Mouse (Mus musculus) liver, postnatal 0 days (tissue): ENCODE results near the gene Six6. TPM values are rescaled to one million over a fixed set of nuclear protein-coding genes. Genes with fewer than 3 reads are reported as not detected.

ENCODE experiments used
- ATAC-seq: fragments of 200-750 bp; cut with Nextera tagmentation; 2 replicates; pipeline ENCODE4 v1.8.0; 2017; ENCODE audit warnings: mild to moderate bottlenecking, moderate library complexity
- DNase-seq: peaks from one replicate; pipeline ENCODE4 v3.0.0-alpha.2; 2016
- H3K27ac ChIP-seq: fragments of 300-500 bp; sonication (generic); 2 replicates; pipeline ENCODE4 v1.5.1; 2014; ENCODE audit warnings: antibody characterized with exemption, moderate library complexity, mild to moderate bottlenecking, low read depth
- H3K27me3 ChIP-seq: fragments of 300-500 bp; sonication (generic); 2 replicates; pipeline ENCODE4 v1.6.1; 2014; ENCODE audit warnings: low read length, control low read depth, mixed read lengths; ENCODE audit not compliant: insufficient read depth
- H3K36me3 ChIP-seq: fragments of 300-500 bp; sonication (generic); replicated peaks from 2 replicates; pipeline ENCODE4 v1.6.1; 2014; ENCODE audit warnings: mild to moderate bottlenecking, control low read depth, low read length, moderate library complexity, mixed read lengths; ENCODE audit not compliant: insufficient read depth
- H3K4me1 ChIP-seq: fragments of 300-500 bp; sonication (generic); 2 replicates; pipeline ENCODE4 v1.6.1; 2014; ENCODE audit warnings: antibody characterized with exemption, mild to moderate bottlenecking, control low read depth; ENCODE audit not compliant: insufficient read depth
- H3K4me2 ChIP-seq: fragments of 300-500 bp; sonication (generic); 2 replicates; pipeline ENCODE4 v1.6.1; 2014; ENCODE audit warnings: low read depth, mild to moderate bottlenecking, low read length, moderate library complexity, mixed read lengths
- H3K4me3 ChIP-seq: fragments of 300-500 bp; sonication (generic); 2 replicates; pipeline ENCODE4 v1.5.1; 2014; ENCODE audit warnings: low read depth, low read length
- H3K9ac ChIP-seq: fragments of 300-500 bp; sonication (generic); replicated peaks from 2 replicates; pipeline ENCODE4 v1.6.1; 2014; ENCODE audit warnings: mild to moderate bottlenecking, moderate library complexity
- H3K9me3 ChIP-seq: fragments of 300-500 bp; sonication (generic); 2 replicates; pipeline ENCODE4 v1.6.1; 2016; ENCODE audit warnings: mild to moderate bottlenecking, control low read depth, low read length, mixed read lengths
- CTCF ChIP-seq: sonication (generic); IDR thresholded peaks from 2 replicates; pipeline ENCODE4 v1.5.1; 2016; ENCODE audit warnings: antibody characterized with exemption, low read depth
- EP300 ChIP-seq: IDR thresholded peaks from 2 replicates; pipeline ENCODE4 v1.6.1; 2016; ENCODE audit warnings: antibody characterized with exemption, low read depth, mild to moderate bottlenecking
- WGBS: fragments of 180-500 bp; shearing (Covaris S2); extraction: QIAGEN DNeasy Blood & Tissue Kit; methylation state at CpG from one replicate; pipeline ENCODE4 v1.1.7; 2014; ENCODE audit not compliant: insufficient replicate concordance; 5-methylcytosine and 5-hydroxymethylcytosine counted together
- polyA plus RNA-seq: library from polyadenylated mRNA; unstranded; fragments of >200 nt; fragmentation: Nextera tagmentation; extraction: Ambion mirVana; gene quantifications from 2 replicates; pipeline ENCODE4 v1.2.1, GENCODE M21; 2015

Six6 gene
- polyA plus RNA-seq, 1 experiment from 2014 or later: not detected

DNA sequence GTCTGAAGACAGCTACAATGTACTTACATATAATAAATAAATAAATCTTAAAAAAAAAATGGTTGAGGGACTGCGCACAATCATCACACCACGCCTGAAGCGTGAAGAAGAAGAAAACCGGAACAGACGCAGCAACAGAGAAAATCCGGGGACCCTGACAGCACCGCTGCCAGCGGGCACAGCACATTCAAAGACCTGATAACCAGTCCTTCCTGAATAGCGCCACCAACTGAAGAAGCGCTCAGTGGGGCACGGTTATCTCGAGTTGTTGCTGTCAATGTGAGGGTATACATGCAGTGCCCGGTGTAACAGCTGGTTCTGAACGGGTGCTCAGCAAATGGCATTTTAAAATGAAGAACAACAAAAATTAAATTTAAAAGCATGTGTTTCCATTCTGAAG lies 30.9 kb downstream of the Six6 start:
- 0 out of 2 replicates have a peak, but pooled peaks cover 3% of the 10 kb centered on the region for H3K27me3 ChIP-seq
- no peaks in the 10 kb centered on the region for H3K4me1 ChIP-seq
- no peaks in the 10 kb centered on the region for H3K9me3 ChIP-seq
- no peak overlapping the region for H3K9ac ChIP-seq
- TF ChIP-seq EP300: no peak
- no peak overlapping the region for H3K4me3 ChIP-seq
- 57% methylated on average over 14 of the region's 14 CpGs for WGBS
- DNase-seq (no peak), ATAC-seq (no peak)
- H3K4me2 ChIP-seq: no peak overlapping the region
- no peak overlapping the region for H3K27ac ChIP-seq
- no peaks in the 10 kb centered on the region for H3K36me3 ChIP-seq

- Histone ChIP-seq H3K4me1 (0 out of 2 replicates have a peak, but pooled peaks cover 3% of the 10 kb centered on the region), H3K4me2 (no peak overlapping the region), H3K9ac (no peak overlapping the region), H3K27ac (no peak overlapping the region), H3K9me3 (no peaks in the 10 kb centered on the region), H3K27me3 (0 out of 2 replicates have a peak, but pooled peaks cover 3% of the 10 kb centered on the region), H3K4me3 (no peak overlapping the region), H3K36me3 (no peaks in the 10 kb centered on the region)
- TF ChIP-seq CTCF: peak; percentile 66
- no peak for TF ChIP-seq EP300
- 4% methylated on average over 6 of the region's 6 CpGs for WGBS
- ATAC-seq (no peak), DNase-seq (peak; percentile 27)
These were observed 33.5 kb downstream of the Six6 start for GRCm38 (mm10) chr12:72973161-72973560.

GRCm38 (mm10) chr12:72976172-72976571 lies 36.5 kb downstream of the Six6 start:
- Histone ChIP-seq H3K9ac (no peak overlapping the region), H3K9me3 (no peaks in the 10 kb centered on the region), H3K27ac (no peak overlapping the region), H3K4me2 (peak overlapping the region; percentile 56), H3K36me3 (no peaks in the 10 kb centered on the region), H3K4me1 (0 out of 2 replicates have a peak, but pooled peaks cover 3% of the 10 kb centered on the region), H3K27me3 (0 out of 2 replicates have a peak, but pooled peaks cover 3% of the 10 kb centered on the region), H3K4me3 (peak overlapping the region; percentile 19; the same call in 1 of the 2 replicates)
- no peak for DNase-seq
- ATAC-seq: no peak
- TF ChIP-seq EP300: no peak
- no peak for TF ChIP-seq CTCF
- 8% methylated on average over 7 of the region's 7 CpGs for WGBS

DNA sequence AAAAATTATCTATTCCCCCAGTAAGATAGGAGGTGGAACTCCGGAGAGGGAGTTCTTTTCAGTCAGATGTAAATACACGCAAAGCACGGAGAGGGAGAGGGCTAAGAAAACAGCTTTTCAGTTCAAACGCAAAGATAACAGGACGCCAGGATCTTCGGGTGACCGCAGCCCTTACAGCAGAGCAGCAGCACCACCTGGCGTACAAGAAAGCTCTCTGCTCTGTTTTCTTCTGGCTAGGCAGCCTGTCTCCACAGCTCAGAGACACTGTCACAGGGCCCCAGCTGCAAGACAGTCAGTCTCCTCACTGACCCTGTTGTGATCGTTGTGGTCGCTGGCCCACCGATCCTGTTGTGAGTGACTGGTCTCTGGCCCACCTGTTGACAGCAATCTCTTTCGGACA lies 37.0 kb downstream of the Six6 start:
- peak; percentile 72 for DNase-seq
- TF ChIP-seq CTCF (peak; percentile 90), EP300 (no peak)
- no peaks in the 10 kb centered on the region for H3K36me3 ChIP-seq
- no peaks in the 10 kb centered on the region for H3K9me3 ChIP-seq
- peak overlapping the region; percentile 19; the same call in 1 of the 2 replicates for H3K4me3 ChIP-seq
- ATAC-seq: peak; percentile 48; the same call in 1 of the 2 replicates
- no peak overlapping the region for H3K9ac ChIP-seq
- no peak overlapping the region for H3K27ac ChIP-seq
- WGBS: 2% methylated on average over 12 of the region's 12 CpGs
- H3K4me2 ChIP-seq: peak overlapping the region; percentile 56
- H3K4me1 ChIP-seq: 0 out of 2 replicates have a peak, but pooled peaks cover 3% of the 10 kb centered on the region
- 0 out of 2 replicates have a peak, but pooled peaks cover 3% of the 10 kb centered on the region for H3K27me3 ChIP-seq

DNA sequence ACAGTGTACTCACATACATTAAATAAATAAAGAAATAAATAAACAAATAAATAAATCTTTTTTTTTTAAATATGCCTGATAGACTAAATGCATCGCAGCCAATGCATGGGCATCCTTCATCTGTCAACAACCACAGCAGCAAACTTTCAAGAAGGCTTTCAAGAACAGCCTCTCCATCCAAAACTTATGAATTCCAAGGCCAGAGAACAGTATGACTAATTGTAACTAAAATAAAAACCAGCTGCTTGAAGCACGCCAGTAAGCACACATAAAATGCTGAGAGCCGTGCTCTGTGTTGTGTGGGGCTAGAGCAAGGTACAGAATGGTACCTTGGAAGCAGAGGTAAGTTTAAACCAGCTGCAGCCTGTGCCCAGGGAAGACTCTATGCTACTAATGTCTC lies 38.2 kb downstream of the Six6 start:
- ATAC-seq (no peak), DNase-seq (no peak)
- no peaks in the 10 kb centered on the region for H3K27me3 ChIP-seq
- no peak overlapping the region for H3K9ac ChIP-seq
- no peak overlapping the region for H3K4me3 ChIP-seq
- H3K4me2 ChIP-seq: no peak overlapping the region
- TF ChIP-seq EP300 (no peak), CTCF (no peak)
- H3K4me1 ChIP-seq: 0 out of 2 replicates have a peak, but pooled peaks cover 3% of the 10 kb centered on the region
- H3K36me3 ChIP-seq: no peaks in the 10 kb centered on the region
- H3K9me3 ChIP-seq: no peaks in the 10 kb centered on the region
- H3K27ac ChIP-seq: no peak overlapping the region
- 74% methylated on average over 3 of the region's 3 CpGs for WGBS

DNA sequence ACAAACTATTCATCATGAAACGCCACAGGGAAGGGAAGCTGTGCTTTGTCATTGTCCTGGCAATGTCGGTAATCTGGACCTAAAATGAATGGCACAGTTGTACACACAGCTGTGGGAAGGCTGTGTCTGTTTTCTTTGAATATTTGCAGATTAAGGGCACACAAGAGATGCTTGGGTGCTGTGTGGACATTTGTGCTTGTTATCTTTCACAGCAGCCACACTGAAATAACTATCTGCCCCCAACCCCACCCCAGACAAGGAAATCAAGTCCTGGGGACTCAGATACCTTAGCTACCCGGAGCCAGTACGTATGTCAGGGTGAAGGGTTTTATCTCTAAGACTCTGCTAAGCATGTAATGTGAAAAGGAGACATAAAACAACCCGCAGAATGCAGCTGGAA lies 39.5 kb downstream of the Six6 start:
- no peak for DNase-seq
- Histone ChIP-seq H3K9me3 (no peaks in the 10 kb centered on the region), H3K4me3 (no peak overlapping the region), H3K36me3 (no peaks in the 10 kb centered on the region), H3K27ac (no peak overlapping the region), H3K27me3 (no peaks in the 10 kb centered on the region), H3K4me1 (0 out of 2 replicates have a peak, but pooled peaks cover 3% of the 10 kb centered on the region), H3K4me2 (no peak overlapping the region), H3K9ac (no peak overlapping the region)
- ATAC-seq: peak; percentile 44
- WGBS: 48% methylated on average over 5 of the region's 5 CpGs
- TF ChIP-seq EP300 (no peak), CTCF (no peak)

DNA sequence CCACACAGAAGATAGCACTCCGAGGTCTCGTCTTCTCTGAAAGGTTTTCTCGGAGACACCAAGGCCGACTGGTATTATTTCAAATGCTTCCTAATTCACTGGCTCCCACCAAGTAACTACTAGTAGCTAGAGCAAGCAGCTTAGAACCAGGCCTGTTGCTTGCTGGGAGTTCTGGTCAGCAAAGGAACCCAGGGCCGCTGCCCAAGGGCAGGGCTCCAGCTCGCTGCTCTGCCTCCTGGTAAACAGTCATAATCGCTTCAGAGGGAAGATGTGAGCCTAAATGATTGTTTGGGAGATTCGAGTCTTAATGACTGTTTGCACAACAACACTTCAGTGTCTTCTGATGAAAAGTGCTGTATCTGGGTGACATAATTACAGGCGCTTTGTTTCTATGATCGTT lies 42.9 kb downstream of the Six6 start:
- 75% methylated on average over 10 of the region's 10 CpGs for WGBS
- DNase-seq (no peak), ATAC-seq (no peak)
- no peak overlapping the region for H3K27ac ChIP-seq
- no peaks in the 10 kb centered on the region for H3K4me1 ChIP-seq
- no peaks in the 10 kb centered on the region for H3K27me3 ChIP-seq
- H3K36me3 ChIP-seq: no peaks in the 10 kb centered on the region
- H3K9me3 ChIP-seq: no peaks in the 10 kb centered on the region
- no peak overlapping the region for H3K9ac ChIP-seq
- H3K4me3 ChIP-seq: no peak overlapping the region
- no peak for TF ChIP-seq CTCF
- H3K4me2 ChIP-seq: no peak overlapping the region
